Mouse (Mus musculus): ENCODE data around the gene Zc2hc1b.

DNA sequence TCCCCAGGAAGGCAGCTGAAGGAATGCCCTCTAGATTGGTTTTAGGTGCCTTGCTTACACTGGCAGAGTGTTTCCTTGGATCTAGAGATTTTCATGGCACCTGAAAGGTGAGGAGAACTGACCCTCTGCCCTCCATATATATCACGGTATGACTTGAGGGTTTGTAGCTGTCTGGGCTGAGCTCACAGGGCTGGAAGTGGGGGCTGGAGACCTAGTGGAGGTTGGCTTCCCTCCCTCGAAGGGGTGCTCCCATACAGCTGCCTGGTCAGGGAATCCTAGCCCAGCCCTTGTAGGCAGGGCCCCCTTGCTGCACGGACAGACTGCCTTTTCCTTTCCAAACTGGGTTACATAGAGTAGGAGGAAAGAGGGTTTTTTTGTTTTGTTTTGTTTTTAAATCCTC, 65.0 kb downstream of the Zc2hc1b start:
- no peak for TF ChIP-seq CTCF (IDR thresholded peaks at IDR 0.05; ENCODE audit: borderline replicate concordance, insufficient read depth, low read depth, low read length)
- TF ChIP-seq POLR2A (IDR thresholded peaks at IDR 0.05; ENCODE audit: borderline replicate concordance, insufficient read depth, low read length) = no peak
